Mouse (Mus musculus): ENCODE data around the gene Tas2r143. TPM values are rescaled to one million over a fixed set of nuclear protein-coding genes. Genes with fewer than 3 reads are reported as not detected.

The Tas2r143 gene
- total and polyA plus RNA-seq, 2 experiments from 2014 or later: not detected

DNA sequence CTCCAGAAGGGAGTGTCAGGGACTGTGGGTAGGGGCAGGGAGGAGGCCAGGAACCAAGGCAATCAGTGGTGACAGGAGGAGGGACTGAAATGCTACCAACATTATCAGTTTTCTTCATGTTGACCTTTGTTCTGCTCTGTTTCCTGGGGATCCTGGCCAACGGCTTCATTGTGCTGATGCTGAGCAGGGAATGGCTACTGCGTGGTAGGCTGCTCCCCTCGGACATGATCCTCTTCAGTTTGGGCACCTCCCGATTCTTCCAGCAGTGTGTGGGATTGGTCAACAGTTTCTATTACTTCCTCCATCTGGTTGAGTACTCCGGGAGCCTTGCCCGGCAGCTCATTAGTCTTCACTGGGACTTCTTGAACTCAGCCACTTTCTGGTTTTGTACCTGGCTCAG, 34.4 kb downstream of the Tas2r143 start, which contains the start of gene Tas2r126:
Tas2r126 (plus strand) TSS at position 90 of the 400 bp plus-strand sequence.
- no peaks in the 10 kb centered on the region for H3K4me1 ChIP-seq (ENCODE audit: control insufficient read depth, insufficient read depth)
- no peak within 1 kb of the TSS for H3K9ac ChIP-seq (replicated peaks; ENCODE audit: low read depth, low read length)
- WGBS: 50% methylated on average over 6 of the region's 6 CpGs
- no peaks in the 10 kb centered on the region for H3K9me3 ChIP-seq (replicated peaks; ENCODE audit: control insufficient read depth, low read length)
- no peak within 1 kb of the TSS for H3K4me2 ChIP-seq (ENCODE audit: low read depth, low read length)
- H3K36me3 ChIP-seq (replicated peaks; ENCODE audit: control insufficient read depth, insufficient read depth, low read length): no peaks in the 10 kb centered on the region
- H3K27ac ChIP-seq (ENCODE audit: low read depth): no peak within 1 kb of the TSS
- H3K4me3 ChIP-seq (ENCODE audit: low read depth, low read length): no peak within 1 kb of the TSS
- DNase-seq (ENCODE audit: low spot score) (no peak), ATAC-seq (ENCODE audit: insufficient read depth, low read depth) (peak; percentile 53; the same call in 1 of the 2 replicates)
- H3K27me3 ChIP-seq (ENCODE audit: control insufficient read depth, insufficient read depth, low read length): no peaks in the 10 kb centered on the region
- TF ChIP-seq CTCF (IDR thresholded peaks at IDR 0.05; ENCODE audit: low read depth) (no peak), EP300 (IDR thresholded peaks at IDR 0.05; ENCODE audit: low read depth) (no peak)

DNA sequence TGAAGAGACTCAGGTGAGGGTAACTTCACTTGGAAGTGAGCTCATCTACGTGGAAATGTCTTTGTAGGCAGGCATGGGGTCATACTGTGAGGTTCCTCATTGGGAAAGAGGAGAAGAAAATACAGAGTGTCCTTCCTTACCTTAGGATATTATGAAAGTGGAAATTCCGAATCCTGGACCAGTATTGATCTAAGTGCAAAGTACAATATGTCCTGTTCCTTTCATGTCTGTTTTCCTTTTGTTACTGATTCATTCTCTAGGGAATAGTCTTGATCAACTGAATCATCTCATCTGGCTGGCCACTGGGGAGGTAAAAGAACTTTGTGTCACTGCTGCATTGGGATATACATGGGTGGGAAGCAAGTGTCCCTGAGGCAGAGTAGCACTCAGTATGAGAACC, 35.5 kb downstream of the Tas2r143 start:
- H3K9me3 ChIP-seq (replicated peaks; ENCODE audit: control insufficient read depth, low read length): no peaks in the 10 kb centered on the region
- H3K36me3 ChIP-seq (replicated peaks; ENCODE audit: control insufficient read depth, insufficient read depth, low read length): no peaks in the 10 kb centered on the region
- WGBS: 81% methylated on average over 2 of the region's 2 CpGs
- no peak for DNase-seq (ENCODE audit: low spot score)
- TF ChIP-seq EP300 (IDR thresholded peaks at IDR 0.05; ENCODE audit: low read depth) (no peak), CTCF (IDR thresholded peaks at IDR 0.05; ENCODE audit: low read depth) (no peak)
- no peak for ATAC-seq (ENCODE audit: insufficient read depth, low read depth)
- no peaks in the 10 kb centered on the region for H3K4me1 ChIP-seq (ENCODE audit: control insufficient read depth, insufficient read depth)
- no peak overlapping the region for H3K4me3 ChIP-seq (ENCODE audit: low read depth, low read length)
- no peaks in the 10 kb centered on the region for H3K27me3 ChIP-seq (ENCODE audit: control insufficient read depth, insufficient read depth, low read length)
- no peak overlapping the region for H3K9ac ChIP-seq (replicated peaks; ENCODE audit: low read depth, low read length)
- H3K27ac ChIP-seq (ENCODE audit: low read depth): no peak overlapping the region
- no peak overlapping the region for H3K4me2 ChIP-seq (ENCODE audit: low read depth, low read length)

DNA sequence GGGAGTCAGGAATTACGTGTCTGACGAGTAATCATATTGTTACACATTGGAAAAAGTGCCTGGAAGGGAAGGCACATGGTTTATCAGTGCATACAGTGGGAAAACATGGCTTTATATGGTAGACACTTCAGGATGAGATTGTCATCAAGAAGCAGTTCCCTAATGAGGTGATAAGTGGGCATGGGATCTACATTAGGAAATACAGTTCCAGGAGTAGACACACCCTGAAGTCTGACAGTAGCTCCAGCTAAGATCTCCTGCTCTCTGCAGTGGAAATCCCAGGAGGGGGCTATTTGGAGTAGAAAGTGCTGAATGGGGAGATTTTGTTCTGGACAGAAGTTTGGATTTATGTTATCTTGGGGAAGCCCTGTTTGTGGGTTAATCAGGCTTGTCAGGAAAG, 41.4 kb downstream of the Tas2r143 start:
- WGBS: 30% methylated on average over 2 of the region's 2 CpGs
- Histone ChIP-seq H3K4me2 (ENCODE audit: low read depth, low read length) (no peak overlapping the region), H3K9me3 (replicated peaks; ENCODE audit: control insufficient read depth, low read length) (no peaks in the 10 kb centered on the region), H3K27me3 (ENCODE audit: control insufficient read depth, insufficient read depth, low read length) (no peaks in the 10 kb centered on the region), H3K27ac (ENCODE audit: low read depth) (no peak overlapping the region), H3K4me3 (ENCODE audit: low read depth, low read length) (no peak overlapping the region), H3K9ac (replicated peaks; ENCODE audit: low read depth, low read length) (no peak overlapping the region), H3K4me1 (ENCODE audit: control insufficient read depth, insufficient read depth) (no peaks in the 10 kb centered on the region), H3K36me3 (replicated peaks; ENCODE audit: control insufficient read depth, insufficient read depth, low read length) (no peaks in the 10 kb centered on the region)
- DNase-seq (ENCODE audit: low spot score) (no peak), ATAC-seq (ENCODE audit: insufficient read depth, low read depth) (no peak)
- no peak for TF ChIP-seq EP300 (IDR thresholded peaks at IDR 0.05; ENCODE audit: low read depth)
- TF ChIP-seq CTCF (IDR thresholded peaks at IDR 0.05; ENCODE audit: low read depth): no peak

DNA sequence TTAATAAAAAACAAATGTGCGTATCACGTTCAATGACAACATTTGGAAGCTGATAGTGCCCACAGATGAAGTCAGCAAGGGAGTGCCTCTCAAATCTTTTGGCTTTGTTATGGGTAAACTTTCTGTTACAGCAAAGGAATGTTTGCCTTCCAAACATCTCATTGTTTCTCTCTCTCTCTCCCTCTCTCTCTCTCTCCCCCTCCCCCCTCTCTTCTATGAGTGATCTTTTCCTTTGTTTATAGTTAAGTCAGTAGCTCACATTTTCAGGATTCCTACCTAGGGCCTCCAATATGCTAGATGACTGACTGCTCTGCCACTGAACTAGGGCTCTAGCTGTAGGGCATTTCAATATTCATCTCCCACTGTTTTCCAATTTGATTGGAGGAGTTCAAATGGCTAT, 44.5 kb downstream of the Tas2r143 start:
- no peaks in the 10 kb centered on the region for H3K9me3 ChIP-seq (replicated peaks; ENCODE audit: control insufficient read depth, low read length)
- no peak overlapping the region for H3K9ac ChIP-seq (replicated peaks; ENCODE audit: low read depth, low read length)
- ATAC-seq (ENCODE audit: insufficient read depth, low read depth): no peak
- H3K4me1 ChIP-seq (ENCODE audit: control insufficient read depth, insufficient read depth): no peaks in the 10 kb centered on the region
- H3K27ac ChIP-seq (ENCODE audit: low read depth): no peak overlapping the region
- no peak for TF ChIP-seq EP300 (IDR thresholded peaks at IDR 0.05; ENCODE audit: low read depth)
- TF ChIP-seq CTCF (IDR thresholded peaks at IDR 0.05; ENCODE audit: low read depth): no peak
- H3K36me3 ChIP-seq (replicated peaks; ENCODE audit: control insufficient read depth, insufficient read depth, low read length): no peaks in the 10 kb centered on the region
- WGBS: 63% methylated on average over 2 of the region's 2 CpGs
- no peak overlapping the region for H3K4me2 ChIP-seq (ENCODE audit: low read depth, low read length)
- no peak overlapping the region for H3K4me3 ChIP-seq (ENCODE audit: low read depth, low read length)
- H3K27me3 ChIP-seq (ENCODE audit: control insufficient read depth, insufficient read depth, low read length): no peaks in the 10 kb centered on the region
- no peak for DNase-seq (ENCODE audit: low spot score)

DNA sequence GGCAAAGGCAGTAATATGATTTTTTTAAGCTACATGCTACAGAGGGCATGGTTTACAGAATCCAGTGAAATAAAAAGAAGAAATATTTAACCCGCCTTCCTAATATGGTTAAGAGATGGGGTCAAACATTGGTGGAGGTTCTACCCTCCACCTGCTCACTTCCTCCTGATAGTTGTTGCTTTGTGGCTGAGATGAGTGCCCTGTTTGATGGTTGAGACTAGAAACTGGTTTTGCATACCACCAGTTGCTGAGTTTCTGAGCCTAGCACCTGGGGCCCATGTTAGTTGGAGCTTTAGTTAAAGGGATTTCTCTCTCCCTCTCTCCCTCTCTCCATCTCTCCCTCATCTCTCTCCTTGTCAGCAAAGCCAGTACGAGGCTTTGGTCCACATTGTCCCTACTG, 47.3 kb downstream of the Tas2r143 start:
- 71% methylated on average over 2 of the region's 2 CpGs for WGBS
- TF ChIP-seq EP300 (IDR thresholded peaks at IDR 0.05; ENCODE audit: low read depth): no peak
- no peak for TF ChIP-seq CTCF (IDR thresholded peaks at IDR 0.05; ENCODE audit: low read depth)
- no peak overlapping the region for H3K27ac ChIP-seq (ENCODE audit: low read depth)
- no peaks in the 10 kb centered on the region for H3K4me1 ChIP-seq (ENCODE audit: control insufficient read depth, insufficient read depth)
- H3K4me3 ChIP-seq (ENCODE audit: low read depth, low read length): no peak overlapping the region
- no peaks in the 10 kb centered on the region for H3K36me3 ChIP-seq (replicated peaks; ENCODE audit: control insufficient read depth, insufficient read depth, low read length)
- no peak overlapping the region for H3K4me2 ChIP-seq (ENCODE audit: low read depth, low read length)
- ATAC-seq (ENCODE audit: insufficient read depth, low read depth): no peak
- no peaks in the 10 kb centered on the region for H3K27me3 ChIP-seq (ENCODE audit: control insufficient read depth, insufficient read depth, low read length)
- no peak overlapping the region for H3K9ac ChIP-seq (replicated peaks; ENCODE audit: low read depth, low read length)
- no peak for DNase-seq (ENCODE audit: low spot score)
- H3K9me3 ChIP-seq (replicated peaks; ENCODE audit: control insufficient read depth, low read length): no peaks in the 10 kb centered on the region

Other genes with a start within 250 kb of the Tas2r143 start
- gene Tas2r144, start 184.9 kb upstream of the Tas2r143 start, total RNA-seq (2014; rRNA removed; ENCODE audit: low replicate concordance): not detected in 2 replicates
- not detected in 2 replicates for gene Tas2r144, start 184.9 kb upstream of the Tas2r143 start, polyA plus RNA-seq (2015; fragmentation: Nextera tagmentation; extraction: Ambion mirVana)
- 27.8 and 32.4 TPM in 2 replicates for gene Gstk1, start 154.3 kb upstream of the Tas2r143 start, total RNA-seq (2014; rRNA removed; ENCODE audit: low replicate concordance)
- 23.6 and 25.4 TPM in 2 replicates for gene Gstk1, start 154.3 kb upstream of the Tas2r143 start, polyA plus RNA-seq (2015; fragmentation: Nextera tagmentation; extraction: Ambion mirVana)
- gene Tmem139, start 138.3 kb upstream of the Tas2r143 start, total RNA-seq (2014; rRNA removed; ENCODE audit: low replicate concordance): not detected in 2 replicates
- gene Tmem139, start 138.3 kb upstream of the Tas2r143 start, polyA plus RNA-seq (2015; fragmentation: Nextera tagmentation; extraction: Ambion mirVana): 0.10 and 0.26 TPM in 2 replicates
- 25.8 and 39.6 TPM in 2 replicates for gene Casp2, start 135.3 kb upstream of the Tas2r143 start, total RNA-seq (2014; rRNA removed; ENCODE audit: low replicate concordance)
- gene Casp2, start 135.3 kb upstream of the Tas2r143 start, polyA plus RNA-seq (2015; fragmentation: Nextera tagmentation; extraction: Ambion mirVana): 14.9 and 15.2 TPM in 2 replicates
- gene Clcn1, start 113.6 kb upstream of the Tas2r143 start, total RNA-seq (2014; rRNA removed; ENCODE audit: low replicate concordance): 0.04 TPM in 1 of 2 replicates, not detected in the other
- gene Clcn1, start 113.6 kb upstream of the Tas2r143 start, polyA plus RNA-seq (2015; fragmentation: Nextera tagmentation; extraction: Ambion mirVana): 0.44 and 0.64 TPM in 2 replicates
- gene Fam131b, start 75.6 kb upstream of the Tas2r143 start, total RNA-seq (2014; rRNA removed; ENCODE audit: low replicate concordance): 0.88 and 1.4 TPM in 2 replicates
- 0.08 TPM in 2 replicates for gene Fam131b, start 75.6 kb upstream of the Tas2r143 start, polyA plus RNA-seq (2015; fragmentation: Nextera tagmentation; extraction: Ambion mirVana)
- gene Zyx, start 50.6 kb upstream of the Tas2r143 start, total RNA-seq (2014; rRNA removed; ENCODE audit: low replicate concordance): 96.2 and 140 TPM in 2 replicates
- gene Zyx, start 50.6 kb upstream of the Tas2r143 start, polyA plus RNA-seq (2015; fragmentation: Nextera tagmentation; extraction: Ambion mirVana): 86.4 and 89.9 TPM in 2 replicates
- gene Epha1, start 27.0 kb upstream of the Tas2r143 start, total RNA-seq (2014; rRNA removed; ENCODE audit: low replicate concordance): 0.35 TPM in 1 of 2 replicates, not detected in the other
- 0.33 and 0.48 TPM in 2 replicates for gene Epha1, start 27.0 kb upstream of the Tas2r143 start, polyA plus RNA-seq (2015; fragmentation: Nextera tagmentation; extraction: Ambion mirVana)
- gene Tas2r135, start 5.2 kb downstream of the Tas2r143 start, total RNA-seq (2014; rRNA removed; ENCODE audit: low replicate concordance): not detected in 2 replicates
- gene Tas2r135, start 5.2 kb downstream of the Tas2r143 start, polyA plus RNA-seq (2015; fragmentation: Nextera tagmentation; extraction: Ambion mirVana): not detected in 2 replicates
- gene Tas2r126, start 34.3 kb downstream of the Tas2r143 start, total RNA-seq (2014; rRNA removed; ENCODE audit: low replicate concordance): not detected in 2 replicates
- not detected in 2 replicates for gene Tas2r126, start 34.3 kb downstream of the Tas2r143 start, polyA plus RNA-seq (2015; fragmentation: Nextera tagmentation; extraction: Ambion mirVana)
- gene Olfr458, start 65.0 kb downstream of the Tas2r143 start, total RNA-seq (2014; rRNA removed; ENCODE audit: low replicate concordance): not detected in 2 replicates
- not detected in 2 replicates for gene Olfr458, start 65.0 kb downstream of the Tas2r143 start, polyA plus RNA-seq (2015; fragmentation: Nextera tagmentation; extraction: Ambion mirVana)
- not detected in 2 replicates for gene Olfr457, start 76.1 kb downstream of the Tas2r143 start, total RNA-seq (2014; rRNA removed; ENCODE audit: low replicate concordance)
- gene Olfr457, start 76.1 kb downstream of the Tas2r143 start, polyA plus RNA-seq (2015; fragmentation: Nextera tagmentation; extraction: Ambion mirVana): not detected in 2 replicates
- gene Olfr456, start 87.0 kb downstream of the Tas2r143 start, total RNA-seq (2014; rRNA removed; ENCODE audit: low replicate concordance): not detected in 2 replicates
- not detected in 2 replicates for gene Olfr456, start 87.0 kb downstream of the Tas2r143 start, polyA plus RNA-seq (2015; fragmentation: Nextera tagmentation; extraction: Ambion mirVana)
- gene Olfr455, start 147.3 kb downstream of the Tas2r143 start, total RNA-seq (2014; rRNA removed; ENCODE audit: low replicate concordance): not detected in 2 replicates
- not detected in 2 replicates for gene Olfr455, start 147.3 kb downstream of the Tas2r143 start, polyA plus RNA-seq (2015; fragmentation: Nextera tagmentation; extraction: Ambion mirVana)
- gene Tcaf3, start 197.5 kb downstream of the Tas2r143 start, total RNA-seq (2014; rRNA removed; ENCODE audit: low replicate concordance): not detected in 2 replicates
- gene Tcaf3, start 197.5 kb downstream of the Tas2r143 start, polyA plus RNA-seq (2015; fragmentation: Nextera tagmentation; extraction: Ambion mirVana): not detected in 2 replicates
- gene Tcaf2, start 245.0 kb downstream of the Tas2r143 start, total RNA-seq (2014; rRNA removed; ENCODE audit: low replicate concordance): 2.0 and 2.7 TPM in 2 replicates
- gene Tcaf2, start 245.0 kb downstream of the Tas2r143 start, polyA plus RNA-seq (2015; fragmentation: Nextera tagmentation; extraction: Ambion mirVana): 1.2 and 1.5 TPM in 2 replicates

All from heart, postnatal 0 days (tissue).